Mouse (Mus musculus) heart, embryonic 16.5 days (tissue): ENCODE data around the gene Slit3. TPM values are rescaled to one million over a fixed set of nuclear protein-coding genes. Genes with fewer than 3 reads are reported as not detected.

Experiments used
- ATAC-seq: fragments of 200-750 bp; cut with Nextera tagmentation; replicated peaks from 2 replicates; pipeline ENCODE4 v1.8.0; 2017; ENCODE audit warnings: moderate number of reproducible peaks; ENCODE audit not compliant: insufficient read depth, low FRiP score; ENCODE audit errors: extremely low read depth
- H3K27ac ChIP-seq: fragments of 300-500 bp; sonication (generic); 2 replicates; pipeline ENCODE4 v1.5.1; 2014; ENCODE audit warnings: mild to moderate bottlenecking, low read length, control low read depth, moderate library complexity
- H3K27me3 ChIP-seq: fragments of 300-500 bp; sonication (generic); 2 replicates; pipeline ENCODE4 v1.6.1; 2014; ENCODE audit warnings: low read length, mixed read lengths; ENCODE audit not compliant: control insufficient read depth, insufficient read depth
- H3K36me3 ChIP-seq: fragments of 300-500 bp; sonication (generic); 2 replicates; pipeline ENCODE4 v1.6.1; 2014; ENCODE audit not compliant: control insufficient read depth, insufficient read depth
- H3K4me1 ChIP-seq: fragments of 300-500 bp; sonication (generic); 2 replicates; pipeline ENCODE4 v1.6.1; 2014; ENCODE audit warnings: low read length, mixed read lengths; ENCODE audit not compliant: control insufficient read depth, insufficient read depth
- H3K4me2 ChIP-seq: fragments of 300-500 bp; sonication (generic); 2 replicates; pipeline ENCODE4 v1.6.1; 2014; ENCODE audit warnings: low read depth, mild to moderate bottlenecking, control low read depth, low read length
- H3K4me3 ChIP-seq: fragments of 300-500 bp; sonication (generic); 2 replicates; pipeline ENCODE4 v1.5.1; 2014; ENCODE audit warnings: mild to moderate bottlenecking, control low read depth, low read length
- H3K9ac ChIP-seq: fragments of 300-500 bp; sonication (generic); 2 replicates; pipeline ENCODE4 v1.6.1; 2014; ENCODE audit warnings: low read length, control low read depth
- H3K9me3 ChIP-seq: fragments of 300-500 bp; sonication (generic); replicated peaks from 2 replicates; pipeline ENCODE4 v1.6.1; 2016; ENCODE audit warnings: low read length; ENCODE audit not compliant: control insufficient read depth
- WGBS: fragments of 180-500 bp; shearing (Covaris S2); extraction: QIAGEN DNeasy Blood & Tissue Kit; methylation state at CpG from one replicate; pipeline ENCODE4 v1.1.7; 2014; 5-methylcytosine and 5-hydroxymethylcytosine counted together
- polyA plus RNA-seq: library from polyadenylated mRNA; unstranded; fragments of >200 nt; fragmentation: Nextera tagmentation; extraction: Ambion mirVana; gene quantifications from 2 replicates; pipeline ENCODE4 v1.2.1, GENCODE M21; 2015

The Slit3 gene
- polyA plus RNA-seq, 1 experiment from 2014 or later: 7.8 TPM

GRCm38 (mm10) chr11:35345696-35346480 lies 224.9 kb downstream of the Slit3 start:
- H3K27me3 ChIP-seq: no peaks in the 10 kb centered on the region
- no peaks in the 10 kb centered on the region for H3K36me3 ChIP-seq
- H3K4me2 ChIP-seq: no peak overlapping the region
- 65% methylated on average over 13 of the region's 13 CpGs for WGBS
- no peak overlapping the region for H3K27ac ChIP-seq
- ATAC-seq: no peak
- H3K9ac ChIP-seq: no peak overlapping the region
- H3K4me3 ChIP-seq: no peak overlapping the region
- H3K4me1 ChIP-seq: peaks cover 15% of the 10 kb centered on the region
- no peaks in the 10 kb centered on the region for H3K9me3 ChIP-seq

- H3K27ac ChIP-seq: no peak overlapping the region
- H3K27me3 ChIP-seq: no peaks in the 10 kb centered on the region
- H3K4me1 ChIP-seq: peaks cover 12% of the 10 kb centered on the region
- 50% methylated on average over 4 of the region's 4 CpGs for WGBS
- no peak overlapping the region for H3K4me3 ChIP-seq
- H3K36me3 ChIP-seq: no peaks in the 10 kb centered on the region
- no peak for ATAC-seq
- no peaks in the 10 kb centered on the region for H3K9me3 ChIP-seq
- no peak overlapping the region for H3K9ac ChIP-seq
- H3K4me2 ChIP-seq: no peak overlapping the region
These were observed 227.1 kb downstream of the Slit3 start for GRCm38 (mm10) chr11:35348099-35348498.

- 45% methylated on average over 4 of the region's 4 CpGs for WGBS
These were observed 229.9 kb downstream of the Slit3 start for GRCm38 (mm10) chr11:35350968-35351367.

GRCm38 (mm10) chr11:35351376-35351775 lies 230.4 kb downstream of the Slit3 start:
- Histone ChIP-seq H3K27ac (no peak overlapping the region), H3K4me1 (peaks cover 12% of the 10 kb centered on the region), H3K36me3 (no peaks in the 10 kb centered on the region), H3K27me3 (no peaks in the 10 kb centered on the region), H3K4me2 (no peak overlapping the region), H3K4me3 (no peak overlapping the region), H3K9me3 (no peaks in the 10 kb centered on the region), H3K9ac (no peak overlapping the region)
- WGBS: 48% methylated on average over 2 of the region's 2 CpGs
- no peak for ATAC-seq

More at GRCm38 (mm10) chr11:35350968-35351367, 229.9 kb downstream of the Slit3 start:
- no peak overlapping the region for H3K4me2 ChIP-seq
- H3K4me1 ChIP-seq: peaks cover 12% of the 10 kb centered on the region
- H3K4me3 ChIP-seq: no peak overlapping the region
- no peaks in the 10 kb centered on the region for H3K27me3 ChIP-seq
- H3K9me3 ChIP-seq: no peaks in the 10 kb centered on the region
- no peak for ATAC-seq
- no peak overlapping the region for H3K9ac ChIP-seq
- no peak overlapping the region for H3K27ac ChIP-seq
- H3K36me3 ChIP-seq: no peaks in the 10 kb centered on the region

- no peaks in the 10 kb centered on the region for H3K36me3 ChIP-seq
- no peak overlapping the region for H3K4me3 ChIP-seq
- H3K27ac ChIP-seq: no peak overlapping the region
- H3K4me1 ChIP-seq: no peaks in the 10 kb centered on the region
- peaks cover 4% of the 10 kb centered on the region; the same call in 1 of the 2 replicates for H3K9me3 ChIP-seq
- no peak overlapping the region for H3K4me2 ChIP-seq
- no peaks in the 10 kb centered on the region for H3K27me3 ChIP-seq
- WGBS: 74% methylated on average over 4 of the region's 4 CpGs
- ATAC-seq: no peak
- H3K9ac ChIP-seq: no peak overlapping the region
These were observed 234.8 kb downstream of the Slit3 start for GRCm38 (mm10) chr11:35355811-35356210.

GRCm38 (mm10) chr11:35361071-35361470 lies 240.0 kb downstream of the Slit3 start:
- H3K27ac ChIP-seq: no peak overlapping the region
- H3K27me3 ChIP-seq: no peaks in the 10 kb centered on the region
- peaks cover 4% of the 10 kb centered on the region; the same call in 1 of the 2 replicates for H3K9me3 ChIP-seq
- H3K4me2 ChIP-seq: no peak overlapping the region
- H3K4me3 ChIP-seq: no peak overlapping the region
- no peaks in the 10 kb centered on the region for H3K4me1 ChIP-seq
- H3K9ac ChIP-seq: no peak overlapping the region
- 62% methylated on average over 6 of the region's 6 CpGs for WGBS
- H3K36me3 ChIP-seq: no peaks in the 10 kb centered on the region
- ATAC-seq: no peak

- no peak overlapping the region for H3K27ac ChIP-seq
- no peaks in the 10 kb centered on the region for H3K36me3 ChIP-seq
- 68% methylated on average over 4 of the region's 4 CpGs for WGBS
- H3K4me1 ChIP-seq: no peaks in the 10 kb centered on the region
- H3K9ac ChIP-seq: no peak overlapping the region
- H3K4me2 ChIP-seq: no peak overlapping the region
- H3K4me3 ChIP-seq: no peak overlapping the region
- H3K9me3 ChIP-seq: peaks cover 7% of the 10 kb centered on the region; the same call in 1 of the 2 replicates
- no peak for ATAC-seq
- H3K27me3 ChIP-seq: no peaks in the 10 kb centered on the region
These were observed 242.0 kb downstream of the Slit3 start for GRCm38 (mm10) chr11:35362975-35363374.

GRCm38 (mm10) chr11:35364469-35364868 lies 243.4 kb downstream of the Slit3 start:
- no peak overlapping the region for H3K9ac ChIP-seq
- peaks cover 3% of the 10 kb centered on the region for H3K4me1 ChIP-seq
- H3K9me3 ChIP-seq: peaks cover 6% of the 10 kb centered on the region; the same call in 1 of the 2 replicates
- ATAC-seq: no peak
- H3K4me2 ChIP-seq: no peak overlapping the region
- H3K27ac ChIP-seq: no peak overlapping the region
- no peaks in the 10 kb centered on the region for H3K36me3 ChIP-seq
- no peak overlapping the region for H3K4me3 ChIP-seq
- no peaks in the 10 kb centered on the region for H3K27me3 ChIP-seq
- WGBS: 57% methylated on average over 10 of the region's 10 CpGs

- no peak overlapping the region for H3K4me3 ChIP-seq
- H3K9ac ChIP-seq: no peak overlapping the region
- no peaks in the 10 kb centered on the region for H3K27me3 ChIP-seq
- H3K4me2 ChIP-seq: no peak overlapping the region
- 41% methylated on average over 8 of the region's 8 CpGs for WGBS
- H3K27ac ChIP-seq: no peak overlapping the region
- ATAC-seq: no peak
- 0 out of 2 replicates have a peak, but pooled peaks cover 3% of the 10 kb centered on the region for H3K9me3 ChIP-seq
- peaks cover 12% of the 10 kb centered on the region for H3K4me1 ChIP-seq
- no peaks in the 10 kb centered on the region for H3K36me3 ChIP-seq
These were observed 244.5 kb downstream of the Slit3 start for GRCm38 (mm10) chr11:35365510-35365931.
